Comparison of ENCODE assay signal across 9 mouse cellular contexts in the genomic region with DNA sequence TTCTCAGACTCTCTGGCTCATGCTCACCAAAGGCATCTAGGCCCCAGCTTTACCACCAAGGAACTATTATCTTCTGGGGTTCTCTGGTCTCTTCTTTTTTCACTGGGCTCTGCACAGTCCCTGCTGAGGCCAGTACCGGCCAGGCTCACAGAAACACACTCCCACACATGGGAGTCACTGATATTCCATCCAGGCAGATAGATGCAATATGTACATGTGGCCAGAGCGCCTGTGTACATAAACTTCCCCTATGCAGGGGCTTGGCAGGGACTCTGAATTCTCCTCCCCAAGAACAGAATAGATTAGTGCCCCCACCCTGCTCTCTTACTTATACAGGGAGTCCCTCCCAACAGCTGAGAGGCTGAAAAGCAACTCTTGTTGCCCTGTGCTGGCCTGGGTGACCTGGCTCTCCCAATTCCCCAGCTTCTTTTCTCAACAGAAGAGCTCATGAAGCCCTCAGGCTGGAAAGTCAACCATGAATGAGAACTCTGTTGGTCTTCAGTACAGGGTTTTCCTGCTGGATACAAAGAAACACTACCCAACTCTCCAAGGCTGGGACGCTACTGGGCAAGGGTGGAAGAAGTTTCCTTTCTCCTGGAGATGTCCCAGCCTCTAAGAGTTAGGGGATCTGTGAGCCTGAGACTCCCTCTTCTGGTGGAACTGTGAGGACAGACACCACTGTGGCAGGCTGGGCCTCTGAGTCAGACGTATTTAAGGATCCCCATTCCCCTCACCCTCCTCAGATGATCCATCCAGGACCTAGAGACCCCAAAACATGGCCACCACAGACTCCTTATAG.
DNase-seq lines count a peak whose midpoint lies in the region; ATAC-seq and TF ChIP-seq lines count a peak whose summit lies in the region.
"Had no signal": no experiment of that assay in that cellular context is flagged by ENCODE, and none has a peak within 500 bp of the region (broad histone marks: within the 10 kb centered on the region; RNA-seq: fewer than 3 reads in every experiment).

No protein-coding gene starts in this region.

- H3K9ac ChIP-seq in liver, postnatal 0 days (replicated peaks): no peak overlapping the region
- no peak overlapping the region for H3K9ac ChIP-seq in liver, embryonic 12.5 days

- no peak for TF ChIP-seq EP300 in liver, postnatal 0 days (IDR thresholded peaks at IDR 0.05; ENCODE audit: low read depth)

- no peak overlapping the region for H3K27ac ChIP-seq in gastrocnemius, adult 2 months
- H3K27ac ChIP-seq in liver, postnatal 0 days (ENCODE audit: low read depth): no peak overlapping the region
- no peak overlapping the region for H3K27ac ChIP-seq in liver, embryonic 12.5 days

- no peaks in the 10 kb centered on the region for H3K27me3 ChIP-seq in liver, postnatal 0 days (ENCODE audit: insufficient read depth, low read length)
- no peaks in the 10 kb centered on the region for H3K27me3 ChIP-seq in liver, embryonic 12.5 days (replicated peaks)

- 43% methylated on average over 4 of the region's 4 CpGs for WGBS in liver, postnatal 0 days (ENCODE audit: insufficient replicate concordance)
- WGBS in liver, embryonic 12.5 days (ENCODE audit: insufficient replicate concordance): 32% methylated on average over 4 of the region's 4 CpGs

- H3K4me1 ChIP-seq in liver, postnatal 0 days (ENCODE audit: insufficient read depth): no peaks in the 10 kb centered on the region
- no peaks in the 10 kb centered on the region for H3K4me1 ChIP-seq in liver, embryonic 12.5 days

- H3K4me2 ChIP-seq in liver, postnatal 0 days (ENCODE audit: low read depth, low read length): no peak overlapping the region
- H3K4me2 ChIP-seq in liver, embryonic 12.5 days: no peak overlapping the region

- peak; percentile 35; the same call in 1 of the 2 replicates for TF ChIP-seq CTCF in gastrocnemius, adult 2 months (IDR thresholded peaks at IDR 0.05)
- TF ChIP-seq CTCF in liver, postnatal 0 days (IDR thresholded peaks at IDR 0.05; ENCODE audit: low read depth): peak; percentile 39

- DNase-seq in gastrocnemius, adult 2 months: no peak
- DNase-seq in gastrocnemius, postnatal 36 days: no peak
- DNase-seq in liver, postnatal 0 days: no peak
- peak; percentile 60 for DNase-seq in brain, adult 2 months (ENCODE audit: low read depth, low spot score)
- DNase-seq in lung, postnatal 14 days: peak; percentile 47
- no peak for DNase-seq in thymus, postnatal 25 days

- no peaks in the 10 kb centered on the region for H3K9me3 ChIP-seq in liver, postnatal 0 days (ENCODE audit: low read length)
- no peaks in the 10 kb centered on the region for H3K9me3 ChIP-seq in liver, embryonic 12.5 days (replicated peaks)

- no peak overlapping the region for H3K4me3 ChIP-seq in gastrocnemius, adult 2 months
- no peak overlapping the region for H3K4me3 ChIP-seq in liver, postnatal 0 days (ENCODE audit: low read depth, low read length)
- no peak overlapping the region for H3K4me3 ChIP-seq in liver, embryonic 12.5 days

- H3K36me3 ChIP-seq in liver, postnatal 0 days (replicated peaks; ENCODE audit: insufficient read depth, low read length): no peaks in the 10 kb centered on the region
- H3K36me3 ChIP-seq in liver, embryonic 12.5 days: no peaks in the 10 kb centered on the region

- intact Hi-C loops in gastrocnemius, adult 2 months (cut with DNase I): no loop called here
- intact Hi-C loops in gastrocnemius, postnatal 36 days (cut with DNase I): no loop called here

- ATAC-seq in liver, postnatal 0 days: no peak
- ATAC-seq in liver, embryonic 12.5 days: no peak
- ATAC-seq in monocyte, adult 5-6 weeks (replicated peaks; ENCODE audit: insufficient number of reproducible peaks, low FRiP score, low TSS enrichment, poor library complexity, severe bottlenecking): no peak
- ATAC-seq: inflammation-experienced regulatory T-cells, adult 6 months had no signal

Comparison
In these comparisons a context has a peak if more than half of its experiments do, and no peak if none do; other contexts are left out.
1. DNase-seq: peak in brain, adult 2 months (single experiment) and lung, postnatal 14 days (single experiment); none in gastrocnemius, adult 2 months (single experiment), gastrocnemius, postnatal 36 days (0 of 2), liver, postnatal 0 days (single experiment) and thymus, postnatal 25 days (single experiment).